Mouse (Mus musculus): Measurements from ENCODE around the gene Dlx4. TPM values are rescaled to one million over a fixed set of nuclear protein-coding genes. Genes with fewer than 3 reads are reported as not detected.

Gene Dlx4
- polyA plus RNA-seq, 1 experiment from 2014 or later, result not detected

GRCm38 (mm10) chr11:95155511-95155910, 9.4 kb upstream of the Dlx4 start:
- Histone ChIP-seq H3K27me3 (peaks cover 52% of the 10 kb centered on the region), H3K4me3 (no peak overlapping the region), H3K4me1 (no peaks in the 10 kb centered on the region), H3K9ac (replicated peaks) (no peak overlapping the region), H3K27ac (replicated peaks) (no peak overlapping the region), H3K4me2 (replicated peaks) (no peak overlapping the region), H3K36me3 (no peaks in the 10 kb centered on the region), H3K9me3 (no peaks in the 10 kb centered on the region)
- no peak for ATAC-seq (ENCODE audit: low FRiP score, low read depth)
- WGBS, result 80% methylated on average over 2 of the region's 2 CpGs

GRCm38 (mm10) chr11:95153681-95154080, 7.6 kb upstream of the Dlx4 start:
- H3K4me3 ChIP-seq, result no peak overlapping the region
- H3K27ac ChIP-seq (replicated peaks), result no peak overlapping the region
- no peak overlapping the region for H3K4me2 ChIP-seq (replicated peaks)
- peaks cover 70% of the 10 kb centered on the region for H3K27me3 ChIP-seq
- WGBS, result 83% methylated on average over 5 of the region's 5 CpGs
- no peaks in the 10 kb centered on the region for H3K36me3 ChIP-seq
- no peak for ATAC-seq (ENCODE audit: low FRiP score, low read depth)
- H3K9me3 ChIP-seq, result no peaks in the 10 kb centered on the region
- no peak overlapping the region for H3K9ac ChIP-seq (replicated peaks)
- H3K4me1 ChIP-seq, result no peaks in the 10 kb centered on the region

- ATAC-seq (ENCODE audit: low FRiP score, low read depth), result no peak
- no peak overlapping the region for H3K9ac ChIP-seq (replicated peaks)
- no peak overlapping the region for H3K27ac ChIP-seq (replicated peaks)
- no peak overlapping the region for H3K4me2 ChIP-seq (replicated peaks)
- peaks cover 73% of the 10 kb centered on the region for H3K27me3 ChIP-seq
- no peaks in the 10 kb centered on the region for H3K9me3 ChIP-seq
- H3K4me3 ChIP-seq, result no peak overlapping the region
- no peaks in the 10 kb centered on the region for H3K36me3 ChIP-seq
- 0 out of 2 replicates have a peak, but pooled peaks cover 2% of the 10 kb centered on the region for H3K4me1 ChIP-seq
- 41% methylated on average over 5 of the region's 5 CpGs for WGBS
Measured at GRCm38 (mm10) chr11:95153116-95153515, 7.1 kb upstream of the Dlx4 start.

- under 1% methylated on average over 33 of the region's 33 CpGs for WGBS
- Histone ChIP-seq H3K4me3 (no peak overlapping the region), H3K4me2 (replicated peaks) (no peak overlapping the region), H3K36me3 (no peaks in the 10 kb centered on the region), H3K4me1 (peaks cover 11% of the 10 kb centered on the region), H3K27me3 (peaks cover 92% of the 10 kb centered on the region), H3K27ac (replicated peaks) (no peak overlapping the region), H3K9me3 (no peaks in the 10 kb centered on the region), H3K9ac (replicated peaks) (no peak overlapping the region)
- ATAC-seq (ENCODE audit: low FRiP score, low read depth), result no peak
Measured at GRCm38 (mm10) chr11:95150269-95151049, 4.4 kb upstream of the Dlx4 start.

GRCm38 (mm10) chr11:95149462-95150268, 3.6 kb upstream of the Dlx4 start:
- no peak for ATAC-seq (ENCODE audit: low FRiP score, low read depth)
- WGBS, result 3% methylated on average over 27 of the region's 27 CpGs
- H3K27me3 ChIP-seq, result peaks cover 96% of the 10 kb centered on the region

GRCm38 (mm10) chr11:95148754-95149153, 2.7 kb upstream of the Dlx4 start:
- no peaks in the 10 kb centered on the region for H3K36me3 ChIP-seq
- no peak overlapping the region for H3K9ac ChIP-seq (replicated peaks)
- no peak overlapping the region for H3K4me3 ChIP-seq
- peaks cover 16% of the 10 kb centered on the region for H3K4me1 ChIP-seq
- H3K9me3 ChIP-seq, result no peaks in the 10 kb centered on the region
- H3K4me2 ChIP-seq (replicated peaks), result no peak overlapping the region
- H3K27me3 ChIP-seq, result peaks cover 100% of the 10 kb centered on the region
- no peak overlapping the region for H3K27ac ChIP-seq (replicated peaks)
- WGBS, result under 1% methylated on average over 9 of the region's 9 CpGs
- no peak for ATAC-seq (ENCODE audit: low FRiP score, low read depth)

More at GRCm38 (mm10) chr11:95149462-95150268, 3.6 kb upstream of the Dlx4 start:
- no peaks in the 10 kb centered on the region for H3K9me3 ChIP-seq
- H3K36me3 ChIP-seq, result no peaks in the 10 kb centered on the region
- no peak overlapping the region for H3K9ac ChIP-seq (replicated peaks)
- H3K4me3 ChIP-seq, result no peak overlapping the region
- H3K4me2 ChIP-seq (replicated peaks), result no peak overlapping the region
- H3K4me1 ChIP-seq, result peaks cover 16% of the 10 kb centered on the region
- H3K27ac ChIP-seq (replicated peaks), result no peak overlapping the region

- ATAC-seq (ENCODE audit: low FRiP score, low read depth), result no peak
- H3K4me1 ChIP-seq, result peaks cover 16% of the 10 kb centered on the region
- H3K36me3 ChIP-seq, result no peaks in the 10 kb centered on the region
- H3K27ac ChIP-seq (replicated peaks), result no peak overlapping the region
- H3K27me3 ChIP-seq, result peaks cover 100% of the 10 kb centered on the region
- WGBS, result under 1% methylated on average over 34 of the region's 34 CpGs
- H3K4me3 ChIP-seq, result peak overlapping the region; percentile 38; the same call in 1 of the 2 replicates
- 0 out of 2 replicates have a peak overlapping the region, but pooled peaks have one; percentile 11 for H3K9ac ChIP-seq (replicated peaks)
- H3K4me2 ChIP-seq (replicated peaks), result peak overlapping the region; percentile 58
- H3K9me3 ChIP-seq, result no peaks in the 10 kb centered on the region
Measured at GRCm38 (mm10) chr11:95144946-95145483, 1.0 kb downstream of the Dlx4 start.

GRCm38 (mm10) chr11:95144091-95144945, 1.7 kb downstream of the Dlx4 start:
- Histone ChIP-seq H3K9ac (replicated peaks) (no peak overlapping the region), H3K36me3 (no peaks in the 10 kb centered on the region), H3K4me2 (replicated peaks) (no peak overlapping the region), H3K4me1 (peaks cover 18% of the 10 kb centered on the region), H3K27ac (replicated peaks) (no peak overlapping the region), H3K4me3 (peak overlapping the region; percentile 38; the same call in 1 of the 2 replicates), H3K27me3 (peaks cover 100% of the 10 kb centered on the region), H3K9me3 (no peaks in the 10 kb centered on the region)
- 7% methylated on average over 9 of the region's 9 CpGs for WGBS
- no peak for ATAC-seq (ENCODE audit: low FRiP score, low read depth)

- H3K4me1 ChIP-seq, result peaks cover 23% of the 10 kb centered on the region
- H3K27ac ChIP-seq (replicated peaks), result no peak overlapping the region
- H3K9ac ChIP-seq (replicated peaks), result no peak overlapping the region
- H3K9me3 ChIP-seq, result no peaks in the 10 kb centered on the region
- peaks cover 100% of the 10 kb centered on the region for H3K27me3 ChIP-seq
- H3K4me2 ChIP-seq (replicated peaks), result no peak overlapping the region
- ATAC-seq (ENCODE audit: low FRiP score, low read depth), result no peak
- H3K4me3 ChIP-seq, result no peak overlapping the region
- WGBS, result 4% methylated on average over 4 of the region's 4 CpGs
- no peaks in the 10 kb centered on the region for H3K36me3 ChIP-seq
Measured at GRCm38 (mm10) chr11:95143663-95144062, 2.4 kb downstream of the Dlx4 start.

GRCm38 (mm10) chr11:95142980-95143575, 3.0 kb downstream of the Dlx4 start:
- Histone ChIP-seq H3K27ac (replicated peaks) (no peak overlapping the region), H3K4me2 (replicated peaks) (peak overlapping the region; percentile 19), H3K9me3 (no peaks in the 10 kb centered on the region), H3K9ac (replicated peaks) (no peak overlapping the region), H3K27me3 (peaks cover 100% of the 10 kb centered on the region), H3K4me1 (peaks cover 21% of the 10 kb centered on the region), H3K4me3 (no peak overlapping the region; the same call in 1 of the 2 replicates), H3K36me3 (no peaks in the 10 kb centered on the region)
- 3% methylated on average over 39 of the region's 39 CpGs for WGBS
- no peak for ATAC-seq (ENCODE audit: low FRiP score, low read depth)

GRCm38 (mm10) chr11:95142258-95142657, 3.8 kb downstream of the Dlx4 start:
- WGBS, result 9% methylated on average over 10 of the region's 10 CpGs
- Histone ChIP-seq H3K36me3 (no peaks in the 10 kb centered on the region), H3K4me1 (peaks cover 27% of the 10 kb centered on the region), H3K4me2 (replicated peaks) (no peak overlapping the region), H3K9ac (replicated peaks) (no peak overlapping the region), H3K4me3 (no peak overlapping the region), H3K27me3 (peaks cover 100% of the 10 kb centered on the region), H3K27ac (replicated peaks) (no peak overlapping the region), H3K9me3 (no peaks in the 10 kb centered on the region)
- ATAC-seq (ENCODE audit: low FRiP score, low read depth), result no peak

Data from midbrain, embryonic 12.5 days (tissue).